ENCODE assay signal across 16 mouse cellular contexts in the genomic region with DNA sequence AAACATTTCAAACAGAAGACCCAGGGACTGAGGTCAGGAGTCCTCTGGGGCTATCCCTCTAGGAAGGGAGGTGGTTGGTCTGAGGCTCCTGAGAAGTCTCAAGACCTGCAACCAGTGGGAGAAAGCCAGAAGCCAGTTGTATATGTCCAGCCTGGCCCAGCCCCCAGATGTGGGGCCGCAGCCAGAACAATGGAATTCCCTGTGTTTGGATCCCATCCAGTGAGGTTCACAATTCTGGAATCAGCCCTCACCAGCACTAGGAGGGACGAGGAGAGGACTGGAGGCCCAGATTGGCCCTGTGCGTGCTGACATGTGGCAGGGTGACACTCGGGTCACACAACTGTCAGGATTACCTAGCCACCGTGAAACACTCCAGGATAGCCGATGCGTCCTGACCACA. TPM values are rescaled to one million over a fixed set of nuclear protein-coding genes. Genes with fewer than 3 reads are reported as not detected.
DNase-seq lines count a peak whose midpoint lies in the region; ATAC-seq and TF ChIP-seq lines count a peak whose summit lies in the region.
"Had no signal": no experiment of that assay in that cellular context is flagged by ENCODE, and none has a peak within 500 bp of the region (broad histone marks: within the 10 kb centered on the region; RNA-seq: fewer than 3 reads in every experiment).

No protein-coding gene starts in this region.

- H3K9ac ChIP-seq in intestine, embryonic 14.5 days (ENCODE audit: low read length), result no peak overlapping the region
- no peak overlapping the region for H3K9ac ChIP-seq in intestine, postnatal 0 days (ENCODE audit: low read depth, low read length)
- no peak overlapping the region for H3K9ac ChIP-seq in limb, embryonic 15.5 days
- H3K9ac ChIP-seq: embryonic facial prominence, embryonic 15.5 days; hindbrain, embryonic 13.5 days; liver, embryonic 15.5 days had no signal

- peak overlapping the region; percentile 12; the same call in 1 of the 2 replicates for H3K27ac ChIP-seq in intestine, embryonic 14.5 days (ENCODE audit: low read depth)
- H3K27ac ChIP-seq in intestine, postnatal 0 days (ENCODE audit: low read depth, low read length), result no peak overlapping the region
- H3K27ac ChIP-seq in limb, embryonic 15.5 days, result peak overlapping the region; percentile 38; the same call in 1 of the 2 replicates
- H3K27ac ChIP-seq: embryonic facial prominence, embryonic 15.5 days; hindbrain, embryonic 13.5 days; liver, embryonic 15.5 days; midbrain, embryonic 10.5 days had no signal

- no peak for TF ChIP-seq CTCF in intestine, postnatal 0 days (IDR thresholded peaks at IDR 0.05; ENCODE audit: low read depth)

- no peaks in the 10 kb centered on the region for H3K36me3 ChIP-seq in intestine, embryonic 14.5 days (ENCODE audit: control insufficient read depth, insufficient read depth, low read length)
- H3K36me3 ChIP-seq in intestine, postnatal 0 days (ENCODE audit: control insufficient read depth, insufficient read depth), result no peaks in the 10 kb centered on the region
- H3K36me3 ChIP-seq in limb, embryonic 15.5 days, result no peaks in the 10 kb centered on the region
- H3K36me3 ChIP-seq: embryonic facial prominence, embryonic 15.5 days; hindbrain, embryonic 13.5 days; liver, embryonic 15.5 days; midbrain, embryonic 10.5 days had no signal

- no peak for ATAC-seq in intestine, embryonic 14.5 days (replicated peaks; ENCODE audit: low FRiP score, low TSS enrichment, low read depth)
- no peak for ATAC-seq in intestine, postnatal 0 days
- ATAC-seq in limb, embryonic 15.5 days (ENCODE audit: insufficient number of reproducible peaks, low FRiP score, low TSS enrichment, low read depth), result no peak

- 62% methylated on average over 7 of the region's 7 CpGs for WGBS in intestine, embryonic 14.5 days
- 63% methylated on average over 7 of the region's 7 CpGs for WGBS in intestine, postnatal 0 days
- WGBS in limb, embryonic 15.5 days, result 55% methylated on average over 7 of the region's 7 CpGs

- no peaks in the 10 kb centered on the region for H3K9me3 ChIP-seq in intestine, embryonic 14.5 days (ENCODE audit: control insufficient read depth, low read length)
- H3K9me3 ChIP-seq in intestine, postnatal 0 days (ENCODE audit: control insufficient read depth), result no peaks in the 10 kb centered on the region
- no peaks in the 10 kb centered on the region for H3K9me3 ChIP-seq in limb, embryonic 15.5 days
- H3K9me3 ChIP-seq: embryonic facial prominence, embryonic 15.5 days; hindbrain, embryonic 13.5 days; liver, embryonic 15.5 days; midbrain, embryonic 10.5 days had no signal

- DNase-seq in adrenal gland, postnatal 14 days, result peak; percentile 42
- no peak for DNase-seq in adrenal gland, postnatal 25 days
- DNase-seq in intestine, embryonic 14.5 days (ENCODE audit: low spot score), result no peak
- peak; percentile 71 for DNase-seq in NIH3T3 (ENCODE audit: low read depth)
- DNase-seq in left cerebral cortex, adult 9 months (ENCODE audit: low spot score in 2 of 2), result no peak
- no peak for DNase-seq in cerebellum, postnatal 14 days
- DNase-seq: cerebellum, postnatal 25 days; gastrocnemius, postnatal 25 days; left cerebral cortex, postnatal 4 days; right cerebral cortex, adult 18-20 months had no signal

- H3K4me3 ChIP-seq in intestine, embryonic 14.5 days (ENCODE audit: low read depth, low read length), result no peak overlapping the region
- H3K4me3 ChIP-seq in intestine, postnatal 0 days (ENCODE audit: low read depth, low read length), result no peak overlapping the region
- no peak overlapping the region for H3K4me3 ChIP-seq in limb, embryonic 15.5 days
- H3K4me3 ChIP-seq: embryonic facial prominence, embryonic 15.5 days; hindbrain, embryonic 13.5 days; liver, embryonic 15.5 days; midbrain, embryonic 10.5 days had no signal

- H3K4me1 ChIP-seq in intestine, embryonic 14.5 days (replicated peaks; ENCODE audit: control insufficient read depth, insufficient read depth, low read length), result peaks cover 13% of the 10 kb centered on the region
- peaks cover 15% of the 10 kb centered on the region; the same call in 1 of the 2 replicates for H3K4me1 ChIP-seq in intestine, postnatal 0 days (replicated peaks; ENCODE audit: control insufficient read depth, insufficient read depth, low read length)
- H3K4me1 ChIP-seq in limb, embryonic 15.5 days, result peaks cover 20% of the 10 kb centered on the region

- no peak overlapping the region for H3K4me2 ChIP-seq in intestine, embryonic 14.5 days (ENCODE audit: low read length)
- H3K4me2 ChIP-seq in intestine, postnatal 0 days (replicated peaks; ENCODE audit: low read depth), result no peak overlapping the region
- H3K4me2 ChIP-seq in limb, embryonic 15.5 days, result no peak overlapping the region
- H3K4me2 ChIP-seq: embryonic facial prominence, embryonic 15.5 days; hindbrain, embryonic 13.5 days; liver, embryonic 15.5 days had no signal

- H3K27me3 ChIP-seq in intestine, embryonic 14.5 days (replicated peaks; ENCODE audit: control insufficient read depth, insufficient read depth, low read length), result no peaks in the 10 kb centered on the region
- no peaks in the 10 kb centered on the region for H3K27me3 ChIP-seq in intestine, postnatal 0 days (replicated peaks; ENCODE audit: control insufficient read depth, insufficient read depth, low read length)
- H3K27me3 ChIP-seq in limb, embryonic 15.5 days, result no peaks in the 10 kb centered on the region
- H3K27me3 ChIP-seq: embryonic facial prominence, embryonic 15.5 days; hindbrain, embryonic 13.5 days had no signal

RNA-seq across cellular contexts. Expression of a gene that starts 3.8 kb away (rescaled TPM):
- 72.5 and 83.6 TPM in 2 replicates for total RNA-seq in adrenal gland, postnatal 14 days (2021)
- total RNA-seq in adrenal gland, postnatal 25 days (2021), result 121 and 195 TPM in 2 replicates
- polyA plus RNA-seq in intestine, embryonic 14.5 days (2014; fragmentation: Nextera tagmentation; extraction: Ambion mirVana), result 39.5 and 44.8 TPM in 2 replicates
- polyA plus RNA-seq in intestine, postnatal 0 days (2015; fragmentation: Nextera tagmentation; extraction: Ambion mirVana), result 21.4 and 23.6 TPM in 2 replicates
- polyA plus RNA-seq in limb, embryonic 15.5 days (2015; fragmentation: Nextera tagmentation; extraction: Ambion mirVana), result 29.9 and 34.1 TPM in 2 replicates

RNA-seq across cellular contexts. Expression of a gene that starts 45.5 kb away (rescaled TPM):
- total RNA-seq in adrenal gland, postnatal 14 days (2021), result 13.7 and 26.8 TPM in 2 replicates
- 9.6 and 16.8 TPM in 2 replicates for total RNA-seq in adrenal gland, postnatal 25 days (2021)
- polyA plus RNA-seq in intestine, embryonic 14.5 days (2014; fragmentation: Nextera tagmentation; extraction: Ambion mirVana), result 12.6 and 15.4 TPM in 2 replicates
- 7.1 and 7.3 TPM in 2 replicates for polyA plus RNA-seq in intestine, postnatal 0 days (2015; fragmentation: Nextera tagmentation; extraction: Ambion mirVana)
- 16.9 and 19.7 TPM in 2 replicates for polyA plus RNA-seq in limb, embryonic 15.5 days (2015; fragmentation: Nextera tagmentation; extraction: Ambion mirVana)

RNA-seq across cellular contexts. Expression of a gene that starts 49.6 kb away (rescaled TPM):
- total RNA-seq in adrenal gland, postnatal 14 days (2021), result 19.0 and 22.7 TPM in 2 replicates
- 21.9 and 36.2 TPM in 2 replicates for total RNA-seq in adrenal gland, postnatal 25 days (2021)
- polyA plus RNA-seq in intestine, embryonic 14.5 days (2014; fragmentation: Nextera tagmentation; extraction: Ambion mirVana), result 23.6 and 24.1 TPM in 2 replicates
- 5.7 and 7.0 TPM in 2 replicates for polyA plus RNA-seq in intestine, postnatal 0 days (2015; fragmentation: Nextera tagmentation; extraction: Ambion mirVana)
- 22.3 and 23.7 TPM in 2 replicates for polyA plus RNA-seq in limb, embryonic 15.5 days (2015; fragmentation: Nextera tagmentation; extraction: Ambion mirVana)

RNA-seq across cellular contexts. Expression of a gene that starts 52.2 kb away (rescaled TPM):
- total RNA-seq in adrenal gland, postnatal 14 days (2021), result 16.8 and 19.6 TPM in 2 replicates
- total RNA-seq in adrenal gland, postnatal 25 days (2021), result 24.7 and 29.4 TPM in 2 replicates
- 15.9 and 16.5 TPM in 2 replicates for polyA plus RNA-seq in intestine, embryonic 14.5 days (2014; fragmentation: Nextera tagmentation; extraction: Ambion mirVana)
- polyA plus RNA-seq in intestine, postnatal 0 days (2015; fragmentation: Nextera tagmentation; extraction: Ambion mirVana), result 7.5 and 8.0 TPM in 2 replicates
- 24.4 and 25.7 TPM in 2 replicates for polyA plus RNA-seq in limb, embryonic 15.5 days (2015; fragmentation: Nextera tagmentation; extraction: Ambion mirVana)

Comparison
In these comparisons a context has a peak if more than half of its experiments do, and no peak if none do; other contexts are left out.
1. DNase-seq: peak in adrenal gland, postnatal 14 days (single experiment) and NIH3T3 (single experiment); none in adrenal gland, postnatal 25 days (single experiment), intestine, embryonic 14.5 days (single experiment), left cerebral cortex, adult 9 months (0 of 2) and cerebellum, postnatal 14 days (0 of 2).